Comparison of ENCODE assay signal across 12 mouse cellular contexts in genomic region chr7:113621898-113622510, GRCm38 (mm10).
DNase-seq lines count a peak whose midpoint lies in the region; ATAC-seq lines count a peak whose summit lies in the region.
"Had no signal": no experiment of that assay in that cellular context is flagged by ENCODE, and none has a peak within 500 bp of the region (broad histone marks: within the 10 kb centered on the region; RNA-seq: fewer than 3 reads in every experiment).

No protein-coding gene starts in this region.

- H3K4me3 ChIP-seq in heart, embryonic 11.5 days (ENCODE audit: low read depth, low read length): no peak overlapping the region
- H3K4me3 ChIP-seq in midbrain, embryonic 10.5 days: no peak overlapping the region
- H3K4me3 ChIP-seq in midbrain, embryonic 15.5 days: no peak overlapping the region
- H3K4me3 ChIP-seq in hindbrain, embryonic 12.5 days: no peak overlapping the region
- no peak overlapping the region for H3K4me3 ChIP-seq in neural tube, embryonic 12.5 days

- no peaks in the 10 kb centered on the region for H3K9me3 ChIP-seq in heart, embryonic 11.5 days (replicated peaks; ENCODE audit: control insufficient read depth, low read length)
- no peaks in the 10 kb centered on the region for H3K9me3 ChIP-seq in midbrain, embryonic 10.5 days (replicated peaks)
- H3K9me3 ChIP-seq in midbrain, embryonic 15.5 days: no peaks in the 10 kb centered on the region
- H3K9me3 ChIP-seq in hindbrain, embryonic 12.5 days (replicated peaks): no peaks in the 10 kb centered on the region
- H3K9me3 ChIP-seq in neural tube, embryonic 12.5 days: no peaks in the 10 kb centered on the region

- peaks cover 3% of the 10 kb centered on the region; the same call in 1 of the 2 replicates for H3K4me1 ChIP-seq in heart, embryonic 11.5 days (ENCODE audit: control insufficient read depth, insufficient read depth, low read length)
- H3K4me1 ChIP-seq in midbrain, embryonic 10.5 days: peaks cover 12% of the 10 kb centered on the region
- no peaks in the 10 kb centered on the region for H3K4me1 ChIP-seq in midbrain, embryonic 15.5 days
- H3K4me1 ChIP-seq in hindbrain, embryonic 12.5 days: peaks cover 9% of the 10 kb centered on the region; the same call in 1 of the 2 replicates
- H3K4me1 ChIP-seq in neural tube, embryonic 12.5 days: peaks cover 5% of the 10 kb centered on the region; the same call in 1 of the 2 replicates

- H3K27ac ChIP-seq in heart, embryonic 11.5 days (ENCODE audit: low read depth, low read length): peak overlapping the region; percentile 12; the same call in 1 of the 2 replicates
- 0 out of 2 replicates have a peak overlapping the region, but pooled peaks have one; percentile 17 for H3K27ac ChIP-seq in midbrain, embryonic 10.5 days (replicated peaks)
- no peak overlapping the region for H3K27ac ChIP-seq in midbrain, embryonic 15.5 days
- H3K27ac ChIP-seq in hindbrain, embryonic 12.5 days: no peak overlapping the region
- H3K27ac ChIP-seq in neural tube, embryonic 12.5 days: no peak overlapping the region

- H3K9ac ChIP-seq in heart, embryonic 11.5 days (ENCODE audit: low read depth, low read length): no peak overlapping the region
- H3K9ac ChIP-seq in midbrain, embryonic 15.5 days: no peak overlapping the region
- no peak overlapping the region for H3K9ac ChIP-seq in hindbrain, embryonic 12.5 days
- H3K9ac ChIP-seq in neural tube, embryonic 12.5 days: no peak overlapping the region

- no peaks in the 10 kb centered on the region for H3K36me3 ChIP-seq in heart, embryonic 11.5 days (ENCODE audit: control insufficient read depth, insufficient read depth, low read length)
- no peaks in the 10 kb centered on the region for H3K36me3 ChIP-seq in midbrain, embryonic 10.5 days
- H3K36me3 ChIP-seq in midbrain, embryonic 15.5 days (replicated peaks): no peaks in the 10 kb centered on the region
- H3K36me3 ChIP-seq in hindbrain, embryonic 12.5 days: no peaks in the 10 kb centered on the region
- H3K36me3 ChIP-seq in neural tube, embryonic 12.5 days: no peaks in the 10 kb centered on the region

- ATAC-seq in heart, embryonic 11.5 days (replicated peaks; ENCODE audit: insufficient number of reproducible peaks, low FRiP score, low TSS enrichment): no peak
- no peak for ATAC-seq in midbrain, embryonic 15.5 days (replicated peaks)
- peak; percentile 54; the same call in 1 of the 2 replicates for ATAC-seq in hindbrain, embryonic 12.5 days (ENCODE audit: low FRiP score)
- peak; percentile 78 for ATAC-seq in neural tube, embryonic 12.5 days (ENCODE audit: low FRiP score, low read depth)

- peak overlapping the region; percentile 6 for H3K4me2 ChIP-seq in heart, embryonic 11.5 days
- no peak overlapping the region for H3K4me2 ChIP-seq in midbrain, embryonic 15.5 days
- H3K4me2 ChIP-seq in hindbrain, embryonic 12.5 days (replicated peaks): peak overlapping the region; percentile 7; the same call in 1 of the 2 replicates
- H3K4me2 ChIP-seq in neural tube, embryonic 12.5 days (replicated peaks): peak overlapping the region; percentile 1; the same call in 1 of the 2 replicates
- H3K4me2 ChIP-seq: liver, embryonic 11.5 days had no signal

- intact Hi-C loops in heart, postnatal 36 days (cut with DNase I): no loop called here

- no peak for DNase-seq in heart, postnatal 36 days
- no peak for DNase-seq in midbrain, embryonic 10.5 days (ENCODE audit: low spot score)
- no peak for DNase-seq in left cerebral cortex, adult 11 months (ENCODE audit: low spot score)
- no peak for DNase-seq in kidney, postnatal 10 days
- DNase-seq: cerebellum, adult 11-12 months; kidney, postnatal 36 days; right cerebral cortex, postnatal 4 days had no signal

- H3K27me3 ChIP-seq in heart, embryonic 11.5 days (ENCODE audit: control insufficient read depth, insufficient read depth, low read length): no peaks in the 10 kb centered on the region
- H3K27me3 ChIP-seq in midbrain, embryonic 10.5 days (ENCODE audit: low read depth, poor library complexity, severe bottlenecking): no peaks in the 10 kb centered on the region
- H3K27me3 ChIP-seq in midbrain, embryonic 15.5 days (replicated peaks): no peaks in the 10 kb centered on the region
- H3K27me3 ChIP-seq in hindbrain, embryonic 12.5 days: no peaks in the 10 kb centered on the region
- no peaks in the 10 kb centered on the region for H3K27me3 ChIP-seq in neural tube, embryonic 12.5 days (replicated peaks)

- 55% methylated on average over 13 of the region's 13 CpGs for WGBS in heart, embryonic 11.5 days (ENCODE audit: insufficient replicate concordance)
- 83% methylated on average over 13 of the region's 13 CpGs for WGBS in midbrain, embryonic 10.5 days
- 67% methylated on average over 13 of the region's 13 CpGs for WGBS in midbrain, embryonic 15.5 days
- WGBS in hindbrain, embryonic 12.5 days: 37% methylated on average over 13 of the region's 13 CpGs
- WGBS in neural tube, embryonic 12.5 days: 43% methylated on average over 13 of the region's 13 CpGs

Comparison
In these comparisons a context has a peak if more than half of its experiments do, and no peak if none do; other contexts are left out.
1. H3K27ac ChIP-seq: peak in heart, embryonic 11.5 days (single experiment) and midbrain, embryonic 10.5 days (single experiment); none in midbrain, embryonic 15.5 days (single experiment), hindbrain, embryonic 12.5 days (single experiment) and neural tube, embryonic 12.5 days (single experiment).
2. ATAC-seq: peak in hindbrain, embryonic 12.5 days (single experiment) and neural tube, embryonic 12.5 days (single experiment); none in heart, embryonic 11.5 days (single experiment) and midbrain, embryonic 15.5 days (single experiment).